Mouse (Mus musculus): ENCODE results near the gene Zfp870.

- no peak for TF ChIP-seq CHD2 (IDR thresholded peaks at IDR 0.05; ENCODE audit: low read depth, low read length)
- no peak for TF ChIP-seq ZNF384 (IDR thresholded peaks at IDR 0.05; ENCODE audit: low read depth, low read length)
- TF ChIP-seq HCFC1 (IDR thresholded peaks at IDR 0.05; ENCODE audit: borderline replicate concordance, insufficient read depth, low read length) = no peak
- TF ChIP-seq ZC3H11A (IDR thresholded peaks at IDR 0.05; ENCODE audit: borderline replicate concordance, low read depth, low read length) = no peak
- TF ChIP-seq MAFK (IDR thresholded peaks at IDR 0.05; ENCODE audit: insufficient read depth, low read depth, low read length) = no peak
Measured at GRCm38 (mm10) chr17:32851581-32851980, 39.9 kb downstream of the Zfp870 start.
